Mouse (Mus musculus) megakaryocyte-erythroid progenitor cell, adult 5-6 weeks (primary cell): ENCODE results near the gene Ddx24. TPM values are rescaled to one million over a fixed set of nuclear protein-coding genes. Genes with fewer than 3 reads are reported as not detected.

Experiments used
- ATAC-seq: replicated peaks from 2 replicates; pipeline ENCODE4 v1.8.0; 2016; ENCODE audit warnings: mild to moderate bottlenecking, inconsistent platforms; ENCODE audit not compliant: severe bottlenecking, poor library complexity, low FRiP score, low TSS enrichment
- total RNA-seq, 2 experiments: library from RNA; stranded (forward) in 1 of 2; stranded (reverse) in 1 of 2; fragments of 200-1000, 215-1000 nt in 1 of 2; fragments of >200 nt in 1 of 2; fragmentation: Nextera tagmentation in 1 of 2; gene quantifications; 2 replicates each; pipeline ENCODE4 v1.2.3; 2014 to 2017

Gene Ddx24
- total RNA-seq, 2 experiments from 2014 or later: 89.8 to 120 TPM

DNA sequence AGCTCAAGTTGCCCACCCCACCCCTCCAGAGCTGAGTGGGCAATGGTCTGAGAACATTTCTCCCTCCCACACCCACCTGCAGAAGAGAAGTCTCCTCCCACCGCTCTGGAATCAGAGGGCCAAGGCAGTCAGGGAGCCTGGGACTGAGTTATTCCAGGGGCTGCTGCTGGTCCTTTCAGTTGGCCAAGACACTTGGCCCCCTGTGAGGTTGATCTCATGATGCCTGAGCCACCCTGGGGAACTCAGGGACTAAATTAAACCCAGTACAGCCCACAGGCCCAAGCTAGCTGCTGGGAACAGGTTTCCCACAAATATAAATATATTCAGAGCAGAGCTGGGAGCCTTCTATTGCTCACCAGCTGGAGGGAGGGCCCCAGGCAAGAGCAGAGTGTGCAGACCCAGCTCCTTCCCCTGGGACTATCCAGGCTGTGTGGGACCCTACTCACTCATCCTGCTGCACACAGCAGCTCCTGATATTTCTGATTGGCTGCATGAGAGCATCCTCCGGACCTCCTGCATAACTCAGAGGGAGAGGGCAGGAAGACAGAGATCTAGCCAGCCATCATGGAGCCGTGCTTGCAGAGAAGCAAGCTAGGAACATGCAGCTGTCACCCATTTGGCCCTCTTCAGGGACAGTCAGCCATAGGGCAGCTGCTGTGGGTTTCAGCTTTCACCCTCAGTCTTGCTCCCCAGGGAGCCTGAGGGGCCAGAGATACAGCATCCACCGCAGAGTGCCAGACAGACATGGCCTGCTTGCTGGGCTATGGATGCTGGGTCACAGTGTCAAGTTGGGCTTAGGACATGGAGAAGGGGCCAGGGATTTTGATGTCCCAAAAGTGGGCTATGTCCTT is 66.5 kb downstream of the Ddx24 start:
- no peak for ATAC-seq

- ATAC-seq: no peak
Observed at GRCm38 (mm10) chr12:103358216-103358615, 67.4 kb downstream of the Ddx24 start.

Other genes with a start within 250 kb of the Ddx24 start
- gene Prima1, start 183.7 kb downstream of the Ddx24 start, total RNA-seq (2014; fragmentation: Nextera tagmentation): not detected in 2 replicates
- not detected in 2 replicates for gene Prima1, start 183.7 kb downstream of the Ddx24 start, total RNA-seq (2017)
- not detected in 2 replicates for gene Fam181a, start 114.9 kb downstream of the Ddx24 start, total RNA-seq (2014; fragmentation: Nextera tagmentation)
- not detected in 2 replicates for gene Fam181a, start 114.9 kb downstream of the Ddx24 start, total RNA-seq (2017)
- gene Asb2, start 69.8 kb downstream of the Ddx24 start, total RNA-seq (2014; fragmentation: Nextera tagmentation): 3.5 TPM in 1 of 2 replicates, not detected in the other
- 0.38 TPM in 1 of 2 replicates, not detected in the other for gene Asb2, start 69.8 kb downstream of the Ddx24 start, total RNA-seq (2017)
- gene Otub2, start 37.1 kb downstream of the Ddx24 start, total RNA-seq (2014; fragmentation: Nextera tagmentation): 10.4 and 11.9 TPM in 2 replicates
- gene Otub2, start 37.1 kb downstream of the Ddx24 start, total RNA-seq (2017): 3.0 and 7.1 TPM in 2 replicates
- 2.7 and 3.8 TPM in 2 replicates for gene 9330161L09Rik, start 18.0 kb downstream of the Ddx24 start, total RNA-seq (2014; fragmentation: Nextera tagmentation)
- 0.94 and 2.7 TPM in 2 replicates for gene 9330161L09Rik, start 18.0 kb downstream of the Ddx24 start, total RNA-seq (2017)
- gene Ifi27, start 8.4 kb upstream of the Ddx24 start, total RNA-seq (2014; fragmentation: Nextera tagmentation): 59.7 and 125 TPM in 2 replicates
- 38.8 and 40.3 TPM in 2 replicates for gene Ifi27, start 8.4 kb upstream of the Ddx24 start, total RNA-seq (2017)
- 11.1 and 12.0 TPM in 2 replicates for gene Ifi27l2a, start 17.9 kb upstream of the Ddx24 start, total RNA-seq (2014; fragmentation: Nextera tagmentation)
- gene Ifi27l2a, start 17.9 kb upstream of the Ddx24 start, total RNA-seq (2017): 2.9 and 11.7 TPM in 2 replicates
- not detected in 2 replicates for gene Ifi27l2b, start 31.4 kb upstream of the Ddx24 start, total RNA-seq (2014; fragmentation: Nextera tagmentation)
- not detected in 2 replicates for gene Ifi27l2b, start 31.4 kb upstream of the Ddx24 start, total RNA-seq (2017)
- gene Ppp4r4, start 106.5 kb upstream of the Ddx24 start, total RNA-seq (2014; fragmentation: Nextera tagmentation): 0.50 TPM in 1 of 2 replicates, not detected in the other
- 0.27 TPM in 1 of 2 replicates, not detected in the other for gene Ppp4r4, start 106.5 kb upstream of the Ddx24 start, total RNA-seq (2017)
- not detected in 2 replicates for gene Serpina10, start 205.6 kb upstream of the Ddx24 start, total RNA-seq (2014; fragmentation: Nextera tagmentation)
- gene Serpina10, start 205.6 kb upstream of the Ddx24 start, total RNA-seq (2017): not detected in 2 replicates
- gene Serpina6, start 231.4 kb upstream of the Ddx24 start, total RNA-seq (2014; fragmentation: Nextera tagmentation): not detected in 2 replicates
- gene Serpina6, start 231.4 kb upstream of the Ddx24 start, total RNA-seq (2017): not detected in 2 replicates